Mouse (Mus musculus): ENCODE measurements around the gene 1700011L22Rik. TPM values are rescaled to one million over a fixed set of nuclear protein-coding genes. Genes with fewer than 3 reads are reported as not detected.

Gene 1700011L22Rik
- polyA plus RNA-seq, 1 experiment, result not detected

DNA sequence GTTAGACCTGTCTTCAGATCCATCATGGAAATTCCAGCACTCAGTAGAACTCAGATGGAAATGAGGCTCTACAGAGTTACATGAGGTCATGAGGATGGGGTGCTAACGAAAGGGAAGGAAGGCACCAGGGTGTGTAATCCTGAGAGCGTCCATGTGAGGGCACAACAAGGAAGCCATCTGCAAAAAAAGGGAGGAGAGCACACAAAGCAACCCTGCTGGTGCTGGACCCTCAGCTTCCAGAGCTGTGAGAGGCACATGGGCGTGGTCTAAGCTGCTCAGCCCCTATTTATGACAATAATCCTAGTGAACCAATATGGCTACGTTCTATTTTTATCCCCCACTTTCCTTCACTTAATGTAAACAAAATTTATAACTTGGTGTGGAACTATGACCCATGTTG lies 24.3 kb upstream of the 1700011L22Rik start:
- Histone ChIP-seq H3K4me1 (ENCODE audit: control insufficient read depth, insufficient read depth, insufficient read length, low read length) (no peaks in the 10 kb centered on the region), H3K27ac (replicated peaks; ENCODE audit: low read depth, low read length) (no peak overlapping the region), H3K4me3 (ENCODE audit: insufficient read depth, low read depth, low read length) (no peak overlapping the region)

DNA sequence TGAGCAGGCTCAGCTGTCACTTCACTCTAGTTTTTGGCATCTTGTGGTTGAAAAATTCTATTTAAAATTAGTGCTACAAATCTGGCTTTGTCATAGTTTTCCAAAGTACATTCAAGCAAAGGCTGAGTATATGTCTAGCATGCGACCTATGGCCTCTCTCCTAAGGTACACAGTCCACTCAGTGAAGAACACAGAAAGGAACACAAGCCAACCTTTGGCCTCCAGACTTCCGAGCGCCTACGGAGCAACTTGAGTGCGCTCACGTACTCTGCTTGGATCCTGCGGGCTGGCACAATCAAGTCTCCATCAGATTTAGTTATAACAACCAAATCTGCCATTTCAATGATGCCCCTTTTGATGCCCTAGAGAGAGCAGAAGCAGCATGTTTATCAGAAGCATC lies 20.6 kb upstream of the 1700011L22Rik start:
- Histone ChIP-seq H3K4me3 (ENCODE audit: insufficient read depth, low read depth, low read length) (no peak overlapping the region), H3K4me1 (ENCODE audit: control insufficient read depth, insufficient read depth, insufficient read length, low read length) (no peaks in the 10 kb centered on the region), H3K27ac (replicated peaks; ENCODE audit: low read depth, low read length) (no peak overlapping the region)

- H3K4me3 ChIP-seq (ENCODE audit: insufficient read depth, low read depth, low read length), result no peak overlapping the region
- no peak overlapping the region for H3K27ac ChIP-seq (replicated peaks; ENCODE audit: low read depth, low read length)
- no peaks in the 10 kb centered on the region for H3K4me1 ChIP-seq (ENCODE audit: control insufficient read depth, insufficient read depth, insufficient read length, low read length)
Measured at GRCm38 (mm10) chr8:79261920-79262319, 13.6 kb upstream of the 1700011L22Rik start.

DNA sequence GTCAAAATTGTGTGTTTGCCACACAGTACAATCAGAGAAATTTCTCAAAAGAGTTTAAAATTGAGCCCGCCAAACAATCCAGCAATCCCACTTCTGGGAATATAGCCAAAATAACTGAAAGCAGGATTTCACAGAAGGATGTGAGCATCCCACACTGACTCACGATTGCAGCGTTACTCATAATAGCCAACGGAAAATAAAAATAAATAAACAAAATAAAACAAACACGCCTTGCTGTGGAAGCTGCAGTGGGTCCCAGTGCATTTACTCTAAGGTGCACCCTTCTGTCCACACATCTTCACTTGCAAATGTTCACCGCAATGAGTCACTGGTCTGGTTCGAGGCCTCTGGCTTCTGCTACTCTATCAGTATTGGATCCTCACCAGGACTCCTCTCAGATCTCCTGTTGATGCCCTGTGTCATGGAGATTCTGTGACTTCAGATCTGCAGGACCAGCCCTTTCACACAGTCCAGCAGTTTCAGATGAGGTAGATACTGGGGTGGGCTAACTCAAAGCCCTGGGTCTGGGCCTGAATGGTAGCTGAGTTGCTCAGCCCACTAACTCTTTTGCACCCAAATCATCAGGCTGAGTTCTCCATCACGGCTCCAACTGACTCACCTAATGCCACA lies 7.8 kb upstream of the 1700011L22Rik start:
- H3K27ac ChIP-seq (replicated peaks; ENCODE audit: low read depth, low read length), result no peak overlapping the region
- H3K4me1 ChIP-seq (ENCODE audit: control insufficient read depth, insufficient read depth, insufficient read length, low read length), result no peaks in the 10 kb centered on the region
- H3K4me3 ChIP-seq (ENCODE audit: insufficient read depth, low read depth, low read length), result no peak overlapping the region

DNA sequence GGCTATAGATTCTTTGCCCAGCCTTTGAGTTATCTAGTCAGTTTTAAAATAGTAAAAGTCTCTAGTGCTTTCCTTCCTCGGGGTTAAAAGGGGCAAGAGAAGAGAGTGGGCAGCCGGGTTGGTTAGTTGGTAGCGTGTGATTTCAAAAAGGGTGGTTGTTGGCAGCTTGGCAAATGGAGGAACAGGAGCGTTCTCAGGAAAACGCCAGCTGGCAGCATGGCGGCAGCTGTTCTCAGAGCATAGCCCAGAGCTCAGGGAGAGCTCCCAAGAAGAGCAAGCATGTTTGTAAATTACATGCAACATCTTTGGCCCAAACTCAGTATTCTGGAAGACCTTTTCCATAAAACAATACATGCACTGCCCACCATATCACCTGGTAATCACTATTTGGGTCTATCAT lies 5.4 kb upstream of the 1700011L22Rik start:
- Histone ChIP-seq H3K4me1 (ENCODE audit: control insufficient read depth, insufficient read depth, insufficient read length, low read length) (no peaks in the 10 kb centered on the region), H3K4me3 (ENCODE audit: insufficient read depth, low read depth, low read length) (no peak overlapping the region), H3K27ac (replicated peaks; ENCODE audit: low read depth, low read length) (no peak overlapping the region)

DNA sequence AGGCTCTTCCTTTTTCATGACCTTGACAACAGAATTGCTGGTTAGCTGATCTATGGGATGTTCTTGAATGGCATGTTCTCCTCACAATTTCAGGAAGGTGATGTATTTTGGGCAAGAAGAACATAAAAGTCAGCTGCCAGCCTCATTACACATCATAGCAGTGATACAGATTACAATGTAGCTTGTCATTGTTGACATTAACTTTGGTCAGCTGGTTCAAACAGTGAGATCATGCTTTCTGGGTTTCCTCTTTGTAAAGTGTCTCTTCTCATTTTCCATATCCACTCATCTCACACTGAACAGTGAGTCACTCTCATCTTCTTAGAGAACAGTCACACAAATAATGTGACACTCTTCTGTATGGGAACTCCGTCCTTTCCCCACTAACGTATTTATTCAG lies 4.9 kb downstream of the 1700011L22Rik start:
- H3K4me1 ChIP-seq (ENCODE audit: control insufficient read depth, insufficient read depth, insufficient read length, low read length), result no peaks in the 10 kb centered on the region
- no peak overlapping the region for H3K4me3 ChIP-seq (ENCODE audit: insufficient read depth, low read depth, low read length)
- H3K27ac ChIP-seq (replicated peaks; ENCODE audit: low read depth, low read length), result no peak overlapping the region

DNA sequence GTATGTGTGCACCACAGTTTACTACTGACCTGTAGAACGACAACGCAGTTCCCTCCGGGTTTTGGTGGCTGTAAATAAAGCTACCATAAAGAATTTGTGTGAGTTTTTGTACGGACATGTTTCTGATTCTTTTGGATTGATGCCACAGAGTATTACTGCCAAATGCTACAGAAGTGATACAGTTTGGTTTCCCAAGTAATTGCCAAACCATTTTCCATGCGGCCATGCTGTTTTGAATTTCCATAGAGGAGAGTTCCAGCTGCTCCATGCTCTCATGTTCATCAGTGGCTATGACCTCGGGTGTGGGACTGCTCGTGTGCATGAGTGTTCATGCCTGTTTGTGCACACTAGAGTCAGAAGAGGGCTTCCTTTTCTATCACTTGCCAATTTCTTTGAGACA lies 8.4 kb downstream of the 1700011L22Rik start:
- no peaks in the 10 kb centered on the region for H3K4me1 ChIP-seq (ENCODE audit: control insufficient read depth, insufficient read depth, insufficient read length, low read length)

GRCm38 (mm10) chr8:79239320-79239719 lies 9.1 kb downstream of the 1700011L22Rik start:
- Histone ChIP-seq H3K27ac (replicated peaks; ENCODE audit: low read depth, low read length) (no peak overlapping the region), H3K4me1 (ENCODE audit: control insufficient read depth, insufficient read depth, insufficient read length, low read length) (no peaks in the 10 kb centered on the region), H3K4me3 (ENCODE audit: insufficient read depth, low read depth, low read length) (no peak overlapping the region)

More for the DNA sequence above, 8.4 kb downstream of the 1700011L22Rik start:
- no peak overlapping the region for H3K27ac ChIP-seq (replicated peaks; ENCODE audit: low read depth, low read length)
- H3K4me3 ChIP-seq (ENCODE audit: insufficient read depth, low read depth, low read length), result no peak overlapping the region

DNA sequence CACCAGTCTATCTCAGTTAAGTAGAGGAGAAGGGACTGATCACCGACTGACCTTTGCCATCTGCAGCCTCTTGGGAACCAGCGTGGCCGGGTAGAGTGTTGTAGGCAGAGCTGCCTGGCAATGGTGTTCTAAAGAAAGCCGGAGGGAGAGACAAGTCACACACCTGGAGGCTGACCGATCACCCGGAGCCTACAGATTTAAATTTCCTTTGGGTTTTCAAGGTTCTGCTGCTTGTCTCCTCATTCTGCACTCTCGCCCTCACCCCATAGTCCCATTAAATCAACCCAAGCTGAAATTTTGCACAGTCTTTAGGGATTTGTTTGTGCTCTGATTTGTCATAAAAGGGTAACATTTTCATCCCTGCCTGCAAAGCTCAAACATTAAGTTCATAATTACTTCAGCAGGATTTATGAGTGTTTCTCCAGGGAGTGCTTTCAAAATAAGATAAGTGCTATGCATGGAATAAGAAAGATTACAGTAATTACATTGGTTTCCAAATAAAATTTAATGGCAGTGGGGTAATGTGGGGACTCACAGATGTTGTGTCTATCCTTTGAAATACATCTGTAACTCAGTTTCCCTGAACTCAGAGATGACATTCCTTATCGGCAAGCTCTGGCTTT lies 19.0 kb downstream of the 1700011L22Rik start:
- no peak overlapping the region for H3K27ac ChIP-seq (replicated peaks; ENCODE audit: low read depth, low read length)
- H3K4me1 ChIP-seq (ENCODE audit: control insufficient read depth, insufficient read depth, insufficient read length, low read length), result no peaks in the 10 kb centered on the region
- no peak overlapping the region for H3K4me3 ChIP-seq (ENCODE audit: insufficient read depth, low read depth, low read length)

DNA sequence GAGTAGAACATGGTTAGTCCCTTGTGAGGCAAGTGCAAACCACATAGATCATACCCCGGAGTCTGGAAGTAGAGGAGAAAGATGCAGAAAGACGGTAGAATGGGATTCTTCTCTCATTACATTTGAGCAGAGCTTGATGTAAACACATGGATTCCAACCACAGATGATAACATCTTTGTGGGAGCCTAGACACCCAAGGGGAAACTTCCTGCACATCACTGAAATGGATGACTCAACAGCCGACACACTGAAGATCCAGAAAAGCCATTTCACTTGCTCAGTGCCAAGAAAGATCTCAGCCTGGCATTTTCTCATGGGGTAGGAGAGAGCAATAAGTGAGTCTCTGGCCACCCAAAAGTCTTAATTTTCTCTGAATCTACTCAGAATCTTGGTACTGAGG lies 20.5 kb downstream of the 1700011L22Rik start:
- no peaks in the 10 kb centered on the region for H3K4me1 ChIP-seq (ENCODE audit: control insufficient read depth, insufficient read depth, insufficient read length, low read length)
- H3K27ac ChIP-seq (replicated peaks; ENCODE audit: low read depth, low read length), result no peak overlapping the region

DNA sequence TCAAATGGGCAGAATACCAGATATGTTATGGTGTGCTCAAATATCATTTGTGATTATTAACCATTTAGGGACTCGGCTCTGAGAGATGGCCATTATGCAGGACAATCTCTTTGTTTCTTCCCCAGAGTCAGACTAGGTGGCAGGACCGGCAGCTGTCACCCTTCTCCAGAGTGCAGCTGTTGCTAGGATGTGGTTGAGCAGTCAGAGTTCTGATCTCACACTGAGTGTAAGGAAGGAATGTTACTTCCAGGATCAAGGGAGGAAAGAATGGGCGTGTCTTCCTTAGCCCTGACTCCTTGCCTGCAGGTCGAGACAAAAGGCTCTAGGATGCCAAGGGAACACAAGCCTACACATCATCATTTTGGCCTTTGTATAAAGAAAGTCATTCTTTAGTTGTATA lies 21.2 kb downstream of the 1700011L22Rik start:
- Histone ChIP-seq H3K4me3 (ENCODE audit: insufficient read depth, low read depth, low read length) (no peak overlapping the region), H3K27ac (replicated peaks; ENCODE audit: low read depth, low read length) (no peak overlapping the region), H3K4me1 (ENCODE audit: control insufficient read depth, insufficient read depth, insufficient read length, low read length) (no peaks in the 10 kb centered on the region)

More for the DNA sequence above, 20.5 kb downstream of the 1700011L22Rik start:
- H3K4me3 ChIP-seq (ENCODE audit: insufficient read depth, low read depth, low read length), result no peak overlapping the region

DNA sequence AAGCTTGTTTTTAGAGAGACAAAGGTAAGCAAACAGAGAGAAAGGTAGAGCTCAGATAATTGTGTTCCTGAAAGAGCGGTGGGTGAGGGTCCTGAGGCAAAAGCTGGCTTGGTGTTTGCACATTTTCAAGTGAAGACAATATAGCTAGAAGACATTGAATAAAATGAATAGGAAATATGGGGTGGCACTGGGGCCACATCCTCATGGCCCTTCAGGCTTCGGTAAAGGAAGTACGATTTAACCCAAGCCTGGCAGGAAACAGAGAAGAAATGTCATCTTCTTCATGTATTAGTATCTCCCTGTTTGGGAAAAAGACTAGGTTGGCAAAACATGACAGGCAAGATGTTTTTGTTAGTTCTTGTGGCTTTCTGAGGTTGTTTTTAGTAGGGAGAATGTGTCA lies 22.3 kb downstream of the 1700011L22Rik start:
- Histone ChIP-seq H3K27ac (replicated peaks; ENCODE audit: low read depth, low read length) (no peak overlapping the region; the same call in 1 of the 2 replicates), H3K4me1 (ENCODE audit: control insufficient read depth, insufficient read depth, insufficient read length, low read length) (peaks cover 2% of the 10 kb centered on the region; the same call in 1 of the 2 replicates), H3K4me3 (ENCODE audit: insufficient read depth, low read depth, low read length) (no peak overlapping the region)

GRCm38 (mm10) chr8:79225586-79225985 lies 22.8 kb downstream of the 1700011L22Rik start:
- Histone ChIP-seq H3K4me3 (ENCODE audit: insufficient read depth, low read depth, low read length) (no peak overlapping the region), H3K4me1 (ENCODE audit: control insufficient read depth, insufficient read depth, insufficient read length, low read length) (peaks cover 2% of the 10 kb centered on the region; the same call in 1 of the 2 replicates), H3K27ac (replicated peaks; ENCODE audit: low read depth, low read length) (no peak overlapping the region; the same call in 1 of the 2 replicates)

GRCm38 (mm10) chr8:79224363-79224762 lies 24.0 kb downstream of the 1700011L22Rik start:
- H3K4me3 ChIP-seq (ENCODE audit: insufficient read depth, low read depth, low read length), result no peak overlapping the region
- peaks cover 2% of the 10 kb centered on the region; the same call in 1 of the 2 replicates for H3K4me1 ChIP-seq (ENCODE audit: control insufficient read depth, insufficient read depth, insufficient read length, low read length)
- H3K27ac ChIP-seq (replicated peaks; ENCODE audit: low read depth, low read length), result no peak overlapping the region

DNA sequence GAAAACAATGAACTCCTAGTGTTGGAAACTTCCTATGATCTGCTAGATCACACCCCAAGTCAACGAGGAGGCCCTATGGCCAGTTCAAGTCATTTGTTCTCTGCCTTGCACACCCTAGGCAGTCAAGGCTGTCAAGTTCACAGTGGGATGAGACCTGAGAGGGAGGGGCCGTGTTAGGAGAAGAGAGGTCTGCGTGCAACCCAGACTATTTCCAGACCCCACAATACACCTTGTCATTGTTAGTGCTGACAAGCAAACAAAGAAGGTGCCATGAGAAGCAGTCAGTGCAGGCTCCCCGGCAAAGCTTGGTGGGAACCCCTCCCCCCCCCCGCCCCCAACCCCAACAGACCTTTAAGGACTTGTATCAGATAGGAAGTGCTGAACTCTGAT lies 25.6 kb downstream of the 1700011L22Rik start:
- H3K4me3 ChIP-seq (ENCODE audit: insufficient read depth, low read depth, low read length), result no peak overlapping the region
- peaks cover 2% of the 10 kb centered on the region; the same call in 1 of the 2 replicates for H3K4me1 ChIP-seq (ENCODE audit: control insufficient read depth, insufficient read depth, insufficient read length, low read length)
- H3K27ac ChIP-seq (replicated peaks; ENCODE audit: low read depth, low read length), result no peak overlapping the region

All from brown adipose tissue, adult 24 weeks (tissue).